Mouse (Mus musculus) kidney, adult 2 months (tissue): ENCODE measurements around the gene Cfdp1.

ENCODE experiments used
- CTCF ChIP-seq: fragments of 200-500 bp; conservative IDR thresholded peaks from 2 replicates; pipeline ENCODE4 v1.5.1; 2011; ENCODE audit warnings: low read depth, mild to moderate bottlenecking, control low read depth, low read length, moderate library complexity, mixed read lengths; ENCODE audit not compliant: insufficient read depth, insufficient read length
- POLR2A ChIP-seq: fragments of 200-500 bp; IDR thresholded peaks from one replicate; pipeline ENCODE4 v1.6.1; 2011; ENCODE audit warnings: low read depth, low read length, control low read depth

- TF ChIP-seq CTCF (no peak), POLR2A (no peak)
These were observed 78.3 kb downstream of the Cfdp1 start for GRCm38 (mm10) chr8:111775766-111776165.
